Mouse (Mus musculus) CD8-positive naive resting alpha-beta T cell, adult 57 days (primary cell): ENCODE measurements around the gene Tm6sf2. TPM values are rescaled to one million over a fixed set of nuclear protein-coding genes. Genes with fewer than 3 reads are reported as not detected.

Source experiments
- total RNA-seq: library from RNA; stranded (reverse); gene quantifications from one replicate; pipeline ENCODE4 v1.2.4, GENCODE M21; 2023

Tm6sf2 gene
- not detected for total RNA-seq

GRCm38 (mm10) chr8:70072441-70073069 lies at the start of gene Tm6sf2:
Tm6sf2 (plus strand) TSS chr8:70072924.

DNA sequence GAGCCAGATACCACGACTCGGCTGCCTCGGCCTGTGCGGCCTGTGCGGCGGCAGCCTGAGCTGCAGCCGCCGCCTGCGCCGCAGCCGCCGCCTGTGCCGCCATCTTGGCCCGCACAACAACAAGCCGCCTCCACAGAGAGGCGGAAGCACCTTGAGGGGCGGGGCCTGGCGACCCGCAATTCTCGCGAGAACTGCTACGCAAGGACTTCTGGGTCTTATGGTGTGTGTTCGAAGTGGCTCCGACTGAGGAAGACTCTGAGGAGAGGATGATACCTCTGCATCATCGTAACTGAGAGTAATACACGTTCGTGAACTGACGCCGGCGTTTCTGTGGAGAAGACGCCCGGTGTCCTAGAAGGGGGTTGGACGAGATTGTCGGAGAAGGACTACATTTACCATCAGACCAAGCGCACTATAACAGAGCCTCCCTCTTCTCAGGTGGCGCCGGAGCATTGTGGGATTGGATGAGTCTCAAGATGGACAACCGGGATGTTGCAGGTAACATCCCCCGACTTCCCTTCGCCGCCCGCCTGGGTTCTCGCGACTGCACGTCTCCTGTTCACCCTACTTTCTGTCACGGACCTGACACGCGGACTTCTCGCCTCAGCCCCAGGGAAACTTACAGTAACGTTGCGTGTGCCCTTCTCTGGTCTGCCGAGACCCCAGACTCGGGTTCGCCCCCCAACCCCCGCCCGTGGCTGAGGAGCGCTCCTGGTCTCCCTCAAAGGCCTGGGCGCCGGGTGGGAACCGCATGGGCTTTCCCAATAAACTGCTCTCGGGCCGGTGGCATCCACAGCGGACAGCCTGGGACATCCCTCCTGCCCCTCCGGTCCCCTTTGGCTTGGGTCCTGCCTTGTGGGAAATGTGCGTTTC lies 29.9 kb upstream of the Tm6sf2 start, which contains the start of the genes Mau2 and Sugp1:
TSS of gene Mau2 (minus strand) at position 152 of the 873 bp plus-strand sequence.
TSS of gene Sugp1 (plus strand) at position 231 of the 873 bp plus-strand sequence.

GRCm38 (mm10) chr8:70083285-70083684 lies 10.6 kb downstream of the Tm6sf2 start, which contains the start of gene Hapln4:
Hapln4 (plus strand) TSS chr8:70083457.

GRCm38 (mm10) chr8:70120667-70121066 lies 47.9 kb downstream of the Tm6sf2 start, which contains the start of gene Ncan:
Ncan (minus strand) TSS chr8:70120873.

Other genes with a start within 250 kb of the Tm6sf2 start
- gene Pbx4, start 240.4 kb upstream of the Tm6sf2 start, total RNA-seq: 4.5 TPM
- gene Cilp2, start 185.2 kb upstream of the Tm6sf2 start, total RNA-seq: not detected
- gene Tssk6, start 170.7 kb upstream of the Tm6sf2 start, total RNA-seq: 0.52 TPM
- gene Ndufa13, start 170.4 kb upstream of the Tm6sf2 start, total RNA-seq: 54.0 TPM
- gene Yjefn3, start 170.2 kb upstream of the Tm6sf2 start, total RNA-seq: not detected
- 132 TPM for gene Gatad2a, start 76.5 kb upstream of the Tm6sf2 start, total RNA-seq
- 121 TPM for gene Mau2, start 30.2 kb upstream of the Tm6sf2 start, total RNA-seq
- gene Sugp1, start 30.1 kb upstream of the Tm6sf2 start, total RNA-seq: 50.4 TPM
- not detected for gene Hapln4, start 10.5 kb downstream of the Tm6sf2 start, total RNA-seq
- not detected for gene Ncan, start 47.9 kb downstream of the Tm6sf2 start, total RNA-seq
- 32.8 TPM for gene Nr2c2ap, start 58.4 kb downstream of the Tm6sf2 start, total RNA-seq
- 24.6 TPM for gene Rfxank, start 66.2 kb downstream of the Tm6sf2 start, total RNA-seq
- 55.0 TPM for gene Borcs8, start 66.6 kb downstream of the Tm6sf2 start, total RNA-seq
- 3.0 TPM for gene Mef2b, start 66.8 kb downstream of the Tm6sf2 start, total RNA-seq
- gene Tmem161a, start 99.4 kb downstream of the Tm6sf2 start, total RNA-seq: 41.8 TPM
- gene Slc25a42, start 139.4 kb downstream of the Tm6sf2 start, total RNA-seq: 11.4 TPM
- 58.6 TPM for gene Sugp2, start 161.3 kb downstream of the Tm6sf2 start, total RNA-seq
- 11.6 TPM for gene Armc6, start 161.5 kb downstream of the Tm6sf2 start, total RNA-seq
- gene Homer3, start 209.9 kb downstream of the Tm6sf2 start, total RNA-seq: 6.5 TPM
- 90.0 TPM for gene Ddx49, start 229.6 kb downstream of the Tm6sf2 start, total RNA-seq
- gene Cope, start 229.6 kb downstream of the Tm6sf2 start, total RNA-seq: 103 TPM
- not detected for gene Cers1, start 242.9 kb downstream of the Tm6sf2 start, total RNA-seq